Mouse (Mus musculus): ENCODE measurements around the gene Mark3. TPM values are rescaled to one million over a fixed set of nuclear protein-coding genes. Genes with fewer than 3 reads are reported as not detected.

Gene Mark3
- polyA plus RNA-seq, 1 experiment from 2014 or later: 22.4 TPM

GRCm38 (mm10) chr12:111563076-111563629 is 11.2 kb upstream of the Mark3 start:
- Histone ChIP-seq H3K36me3 (no peaks in the 10 kb centered on the region), H3K27ac (no peak overlapping the region), H3K4me3 (replicated peaks) (no peak overlapping the region), H3K4me1 (replicated peaks) (0 out of 2 replicates have a peak, but pooled peaks cover 3% of the 10 kb centered on the region), H3K9me3 (no peaks in the 10 kb centered on the region), H3K4me2 (replicated peaks) (no peak overlapping the region), H3K27me3 (replicated peaks) (no peaks in the 10 kb centered on the region), H3K9ac (no peak overlapping the region)
- 38% methylated on average over 5 of the region's 5 CpGs for WGBS
- no peak for ATAC-seq

- H3K4me1 ChIP-seq (replicated peaks): 0 out of 2 replicates have a peak, but pooled peaks cover 2% of the 10 kb centered on the region
- H3K4me2 ChIP-seq (replicated peaks): no peak overlapping the region
- no peaks in the 10 kb centered on the region for H3K36me3 ChIP-seq
- H3K27me3 ChIP-seq (replicated peaks): no peaks in the 10 kb centered on the region
- H3K27ac ChIP-seq: no peak overlapping the region
- H3K4me3 ChIP-seq (replicated peaks): no peak overlapping the region
- H3K9ac ChIP-seq: no peak overlapping the region
- no peaks in the 10 kb centered on the region for H3K9me3 ChIP-seq
- 71% methylated on average over 5 of the region's 5 CpGs for WGBS
- no peak for ATAC-seq
Observed at GRCm38 (mm10) chr12:111565363-111565762, 9.0 kb upstream of the Mark3 start.

- Histone ChIP-seq H3K9me3 (no peaks in the 10 kb centered on the region), H3K4me3 (replicated peaks) (no peak overlapping the region), H3K4me1 (replicated peaks) (peaks cover 6% of the 10 kb centered on the region), H3K36me3 (no peaks in the 10 kb centered on the region), H3K9ac (no peak overlapping the region), H3K27me3 (replicated peaks) (no peaks in the 10 kb centered on the region), H3K4me2 (replicated peaks) (no peak overlapping the region), H3K27ac (no peak overlapping the region)
- no peak for ATAC-seq
- WGBS: 66% methylated on average over 11 of the region's 11 CpGs
Observed at GRCm38 (mm10) chr12:111568836-111569235, 5.5 kb upstream of the Mark3 start.

- WGBS: 72% methylated on average over 7 of the region's 7 CpGs
- Histone ChIP-seq H3K9me3 (no peaks in the 10 kb centered on the region), H3K4me3 (replicated peaks) (no peak overlapping the region), H3K9ac (no peak overlapping the region), H3K36me3 (no peaks in the 10 kb centered on the region), H3K4me2 (replicated peaks) (no peak overlapping the region), H3K4me1 (replicated peaks) (peaks cover 9% of the 10 kb centered on the region), H3K27me3 (replicated peaks) (no peaks in the 10 kb centered on the region), H3K27ac (no peak overlapping the region)
- no peak for ATAC-seq
Observed at GRCm38 (mm10) chr12:111572406-111572805, 1.9 kb upstream of the Mark3 start.

- Histone ChIP-seq H3K9me3 (no peaks in the 10 kb centered on the region), H3K4me1 (replicated peaks) (peaks cover 9% of the 10 kb centered on the region), H3K27ac (no peak overlapping the region), H3K36me3 (no peaks in the 10 kb centered on the region), H3K9ac (no peak overlapping the region; the same call in 1 of the 2 replicates), H3K4me2 (replicated peaks) (peak overlapping the region; percentile 90), H3K4me3 (replicated peaks) (peak overlapping the region; percentile 100), H3K27me3 (replicated peaks) (no peaks in the 10 kb centered on the region)
- ATAC-seq: no peak
- 29% methylated on average over 6 of the region's 6 CpGs for whole genome bisulfite sequencing
Observed at GRCm38 (mm10) chr12:111573315-111573714, 1.0 kb upstream of the Mark3 start.

GRCm38 (mm10) chr12:111574887-111575838 is 840 bp downstream of the Mark3 start:
- H3K4me3 ChIP-seq (replicated peaks): peak overlapping the region; percentile 100
- H3K9me3 ChIP-seq: no peaks in the 10 kb centered on the region
- ATAC-seq: peak; percentile 70
- H3K4me1 ChIP-seq (replicated peaks): peaks cover 9% of the 10 kb centered on the region
- H3K9ac ChIP-seq: peak overlapping the region; percentile 96
- peak overlapping the region; percentile 90 for H3K4me2 ChIP-seq (replicated peaks)
- no peaks in the 10 kb centered on the region for H3K27me3 ChIP-seq (replicated peaks)
- H3K36me3 ChIP-seq: no peaks in the 10 kb centered on the region
- WGBS: under 1% methylated on average over 58 of the region's 58 CpGs
- H3K27ac ChIP-seq: peak overlapping the region; percentile 93

GRCm38 (mm10) chr12:111583058-111583457 is 8.7 kb downstream of the Mark3 start:
- no peak overlapping the region for H3K4me2 ChIP-seq (replicated peaks)
- H3K4me3 ChIP-seq (replicated peaks): no peak overlapping the region
- H3K9me3 ChIP-seq: no peaks in the 10 kb centered on the region
- ATAC-seq: no peak
- no peaks in the 10 kb centered on the region for H3K27me3 ChIP-seq (replicated peaks)
- no peak overlapping the region for H3K27ac ChIP-seq
- 84% methylated on average over 1 of the region's 1 CpGs for WGBS
- no peaks in the 10 kb centered on the region for H3K36me3 ChIP-seq
- H3K9ac ChIP-seq: no peak overlapping the region
- H3K4me1 ChIP-seq (replicated peaks): peaks cover 5% of the 10 kb centered on the region

- Histone ChIP-seq H3K4me1 (replicated peaks) (peaks cover 5% of the 10 kb centered on the region), H3K4me2 (replicated peaks) (no peak overlapping the region), H3K4me3 (replicated peaks) (no peak overlapping the region), H3K9me3 (no peaks in the 10 kb centered on the region), H3K27me3 (replicated peaks) (no peaks in the 10 kb centered on the region), H3K27ac (no peak overlapping the region), H3K36me3 (no peaks in the 10 kb centered on the region), H3K9ac (no peak overlapping the region)
- WGBS: 75% methylated on average over 1 of the region's 1 CpGs
- no peak for ATAC-seq
Observed at GRCm38 (mm10) chr12:111584401-111584800, 10.1 kb downstream of the Mark3 start.

GRCm38 (mm10) chr12:111587252-111587651 is 12.9 kb downstream of the Mark3 start:
- H3K36me3 ChIP-seq: no peaks in the 10 kb centered on the region
- no peak overlapping the region for H3K27ac ChIP-seq
- peak; percentile 90 for ATAC-seq
- no peak overlapping the region for H3K4me3 ChIP-seq (replicated peaks)
- H3K27me3 ChIP-seq (replicated peaks): no peaks in the 10 kb centered on the region
- WGBS: 66% methylated on average over 12 of the region's 12 CpGs
- peaks cover 5% of the 10 kb centered on the region for H3K4me1 ChIP-seq (replicated peaks)
- H3K9ac ChIP-seq: no peak overlapping the region
- H3K9me3 ChIP-seq: no peaks in the 10 kb centered on the region
- no peak overlapping the region for H3K4me2 ChIP-seq (replicated peaks)

- no peaks in the 10 kb centered on the region for H3K9me3 ChIP-seq
- H3K4me2 ChIP-seq (replicated peaks): no peak overlapping the region
- no peak for ATAC-seq
- no peaks in the 10 kb centered on the region for H3K27me3 ChIP-seq (replicated peaks)
- H3K4me1 ChIP-seq (replicated peaks): no peaks in the 10 kb centered on the region
- WGBS: 77% methylated on average over 14 of the region's 14 CpGs
- H3K36me3 ChIP-seq: peaks cover 12% of the 10 kb centered on the region; the same call in 1 of the 2 replicates
- no peak overlapping the region for H3K27ac ChIP-seq
- no peak overlapping the region for H3K4me3 ChIP-seq (replicated peaks)
- no peak overlapping the region for H3K9ac ChIP-seq
Observed at GRCm38 (mm10) chr12:111592407-111593021, 18.2 kb downstream of the Mark3 start.

GRCm38 (mm10) chr12:111593775-111594174 is 19.5 kb downstream of the Mark3 start:
- 83% methylated on average over 2 of the region's 2 CpGs for WGBS
- no peak for ATAC-seq
- H3K36me3 ChIP-seq: peaks cover 22% of the 10 kb centered on the region
- no peaks in the 10 kb centered on the region for H3K9me3 ChIP-seq
- H3K27ac ChIP-seq: no peak overlapping the region
- H3K4me3 ChIP-seq (replicated peaks): no peak overlapping the region
- no peak overlapping the region for H3K4me2 ChIP-seq (replicated peaks)
- H3K9ac ChIP-seq: no peak overlapping the region
- H3K4me1 ChIP-seq (replicated peaks): no peaks in the 10 kb centered on the region
- H3K27me3 ChIP-seq (replicated peaks): no peaks in the 10 kb centered on the region

GRCm38 (mm10) chr12:111597310-111597709 is 23.0 kb downstream of the Mark3 start:
- H3K36me3 ChIP-seq: peaks cover 29% of the 10 kb centered on the region
- H3K27me3 ChIP-seq (replicated peaks): no peaks in the 10 kb centered on the region
- WGBS: 94% methylated on average over 1 of the region's 1 CpGs
- no peaks in the 10 kb centered on the region for H3K4me1 ChIP-seq (replicated peaks)
- ATAC-seq: no peak
- H3K9me3 ChIP-seq: no peaks in the 10 kb centered on the region
- no peak overlapping the region for H3K27ac ChIP-seq
- no peak overlapping the region for H3K9ac ChIP-seq
- H3K4me2 ChIP-seq (replicated peaks): no peak overlapping the region
- no peak overlapping the region for H3K4me3 ChIP-seq (replicated peaks)

Measured in intestine, embryonic 15.5 days (tissue).